Comparison of ENCODE assay signal across 28 mouse cellular contexts in the genomic region with DNA sequence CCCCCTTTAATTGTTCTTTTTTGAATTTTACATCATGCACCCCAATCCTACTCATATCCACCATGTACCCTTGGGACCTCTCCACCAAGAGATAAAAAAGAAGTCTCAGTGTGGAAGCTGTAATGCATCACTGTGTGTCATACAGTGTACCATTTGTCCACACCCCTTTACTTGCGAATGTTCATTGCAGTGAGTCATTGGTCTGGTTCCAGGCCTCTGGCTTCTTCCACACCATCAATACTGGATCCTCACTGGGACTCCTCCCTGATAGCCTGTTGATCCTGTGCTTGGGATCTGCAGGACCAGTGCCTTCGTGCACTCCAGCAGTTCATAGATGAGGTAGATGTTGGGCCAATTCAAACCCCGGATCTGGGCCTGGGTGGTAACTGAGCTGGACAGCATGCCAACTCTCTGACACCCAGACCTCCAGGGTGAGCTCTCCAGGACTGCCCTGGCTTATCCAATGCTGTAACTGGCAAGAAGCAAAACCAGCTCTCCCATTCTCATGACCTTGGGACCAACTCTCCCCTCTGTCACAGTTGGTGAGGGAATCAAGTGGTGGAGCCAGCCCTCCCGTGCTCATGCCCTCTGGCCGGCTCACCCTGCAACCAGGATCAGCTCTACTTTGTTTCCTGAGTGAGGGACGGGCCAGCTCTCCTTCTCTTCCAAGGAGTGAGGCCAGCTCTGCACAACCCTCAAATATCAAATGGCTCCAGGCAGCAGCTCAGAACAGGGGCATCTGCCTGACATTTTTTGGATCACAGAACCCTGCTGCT.
A peak's percentile ranks its signal among the peaks of the same experiment; 100 is the strongest.
DNase-seq lines count a peak whose midpoint lies in the region; ATAC-seq lines count a peak whose summit lies in the region.
"Had no signal": no experiment of that assay in that cellular context is flagged by ENCODE, and none has a peak within 500 bp of the region (broad histone marks: within the 10 kb centered on the region; RNA-seq: fewer than 3 reads in every experiment).

No protein-coding gene starts in this region.

- H3K36me3 ChIP-seq in hindbrain, embryonic 16.5 days (ENCODE audit: control insufficient read depth, insufficient read depth, low read length): no peaks in the 10 kb centered on the region
- H3K36me3 ChIP-seq: forebrain, embryonic 10.5 days; heart, embryonic 10.5 days; hindbrain, embryonic 13.5 days; midbrain, embryonic 15.5 days; neural tube, embryonic 13.5 days; stomach, embryonic 15.5 days had no signal

- no peak for ATAC-seq in hindbrain, embryonic 16.5 days
- ATAC-seq: forebrain, postnatal 0 days; inflammation-experienced regulatory T-cells, adult 6 months; liver, postnatal 0 days; lung, postnatal 0 days; midbrain, embryonic 15.5 days had no signal

- no peaks in the 10 kb centered on the region for H3K9me3 ChIP-seq in hindbrain, embryonic 16.5 days (ENCODE audit: control insufficient read depth, low read length)
- H3K9me3 ChIP-seq: forebrain, embryonic 10.5 days; heart, embryonic 10.5 days; hindbrain, embryonic 13.5 days; midbrain, embryonic 15.5 days; neural tube, embryonic 13.5 days; stomach, embryonic 15.5 days had no signal

- H3K4me2 ChIP-seq in hindbrain, embryonic 16.5 days (ENCODE audit: low read length): no peak overlapping the region
- H3K4me2 ChIP-seq: hindbrain, embryonic 13.5 days; liver, embryonic 11.5 days; midbrain, embryonic 15.5 days; neural tube, embryonic 13.5 days; stomach, embryonic 15.5 days had no signal

- peak; percentile 50 for DNase-seq in adrenal gland, postnatal 14 days
- DNase-seq in adrenal gland, adult 18-20 months (ENCODE audit: low spot score in 2 of 2): no peak
- peak; percentile 11 to 12 for DNase-seq in heart, postnatal 36 days
- DNase-seq in heart, postnatal 4 days: no peak
- peak; percentile 86 for DNase-seq in 3T3-L1 (ENCODE audit: low read depth, low spot score)
- DNase-seq in skeletal muscle tissue, adult 2 months (ENCODE audit: low read depth, low spot score): peak; percentile 30
- DNase-seq: cerebellum, adult 2 months; forebrain, postnatal 0 days; gastrocnemius, postnatal 36 days; heart, postnatal 14 days; kidney, adult 18-20 months; kidney, postnatal 10 days; liver, postnatal 0 days; thymus, adult 18-20 months; thymus, postnatal 36 days had no signal

- no peak overlapping the region for H3K4me3 ChIP-seq in hindbrain, embryonic 16.5 days (ENCODE audit: low read length)
- H3K4me3 ChIP-seq: forebrain, embryonic 10.5 days; heart, embryonic 10.5 days; hindbrain, embryonic 13.5 days; layer of hippocampus, adult 2 months; midbrain, embryonic 15.5 days; myocyte; neural tube, embryonic 13.5 days; stomach, embryonic 15.5 days had no signal

- no peaks in the 10 kb centered on the region for H3K27me3 ChIP-seq in hindbrain, embryonic 16.5 days (replicated peaks; ENCODE audit: control insufficient read depth, insufficient read depth, low read length)
- H3K27me3 ChIP-seq: hindbrain, embryonic 13.5 days; midbrain, embryonic 15.5 days; neural tube, embryonic 13.5 days; stomach, embryonic 15.5 days had no signal

- 86% methylated on average over 6 of the region's 6 CpGs for WGBS in hindbrain, embryonic 16.5 days

- H3K4me1 ChIP-seq in hindbrain, embryonic 16.5 days (ENCODE audit: control insufficient read depth, insufficient read depth, low read depth, low read length): no peaks in the 10 kb centered on the region
- H3K4me1 ChIP-seq: forebrain, embryonic 10.5 days; heart, embryonic 10.5 days; hindbrain, embryonic 13.5 days; midbrain, embryonic 15.5 days; neural tube, embryonic 13.5 days; stomach, embryonic 15.5 days had no signal

- H3K9ac ChIP-seq in hindbrain, embryonic 16.5 days (ENCODE audit: low read depth, low read length): no peak overlapping the region
- H3K9ac ChIP-seq: forebrain, postnatal 0 days; hindbrain, embryonic 13.5 days; liver, postnatal 0 days; midbrain, embryonic 15.5 days; neural tube, embryonic 13.5 days; stomach, embryonic 15.5 days had no signal

- intact Hi-C loops in heart, postnatal 36 days (cut with DNase I): no loop called here

- no peak overlapping the region for H3K27ac ChIP-seq in hindbrain, embryonic 16.5 days (ENCODE audit: low read depth, low read length)
- H3K27ac ChIP-seq: forebrain, embryonic 10.5 days; heart, embryonic 10.5 days; hindbrain, embryonic 13.5 days; layer of hippocampus, adult 2 months; macrophage; midbrain, embryonic 15.5 days; neural tube, embryonic 13.5 days; stomach, embryonic 15.5 days had no signal

Comparison
In these comparisons a context has a peak if more than half of its experiments do, and no peak if none do; other contexts are left out.
1. DNase-seq: peak in adrenal gland, postnatal 14 days (single experiment), heart, postnatal 36 days (2 of 2), 3T3-L1 (single experiment) and skeletal muscle tissue, adult 2 months (single experiment); none in adrenal gland, adult 18-20 months (0 of 2) and heart, postnatal 4 days (single experiment).